Mouse (Mus musculus): Measurements from ENCODE around the gene Thumpd3. TPM values are rescaled to one million over a fixed set of nuclear protein-coding genes. Genes with fewer than 3 reads are reported as not detected.
A peak's percentile ranks its signal among the peaks of the same experiment; 100 is the strongest.

Gene Thumpd3
- polyA plus RNA-seq, 1 experiment from 2014 or later: 24.0 TPM

DNA sequence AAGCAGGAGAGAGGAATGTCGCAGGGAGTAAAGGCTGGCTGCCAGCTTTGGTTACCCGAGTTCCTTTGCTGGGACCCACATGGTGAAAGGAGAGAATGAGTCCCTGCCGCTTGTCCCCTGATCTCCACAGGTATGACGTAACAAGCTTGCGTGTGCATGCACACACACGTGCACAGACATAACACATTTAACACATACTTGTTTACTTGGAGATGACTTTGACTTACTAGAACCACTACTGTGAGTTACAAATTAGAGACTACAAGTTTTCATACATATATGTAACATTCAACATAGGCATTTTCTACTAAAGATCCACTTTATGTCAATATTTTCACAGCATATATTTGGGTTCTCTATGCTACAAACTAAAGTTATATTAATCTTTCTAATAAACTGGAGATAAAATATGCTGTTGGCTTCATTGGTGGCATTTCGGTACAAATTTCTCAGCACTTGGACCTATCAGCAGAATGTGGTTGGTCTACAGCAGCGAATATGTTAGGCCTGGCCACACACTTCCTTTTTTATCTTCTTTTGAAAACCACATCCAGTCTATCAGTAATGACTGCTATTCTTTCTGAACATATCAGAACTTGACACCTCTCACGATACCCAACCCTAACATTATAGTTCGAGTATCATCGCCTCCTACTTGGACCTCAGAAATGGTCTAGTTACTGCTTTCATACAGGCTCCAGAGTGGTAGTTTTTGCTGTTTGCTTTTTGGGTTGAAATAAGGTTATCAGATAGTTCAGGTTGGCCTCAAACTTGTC lies 4.6 kb upstream of the Thumpd3 start:
- WGBS: 73% methylated on average over 11 of the region's 11 CpGs

DNA sequence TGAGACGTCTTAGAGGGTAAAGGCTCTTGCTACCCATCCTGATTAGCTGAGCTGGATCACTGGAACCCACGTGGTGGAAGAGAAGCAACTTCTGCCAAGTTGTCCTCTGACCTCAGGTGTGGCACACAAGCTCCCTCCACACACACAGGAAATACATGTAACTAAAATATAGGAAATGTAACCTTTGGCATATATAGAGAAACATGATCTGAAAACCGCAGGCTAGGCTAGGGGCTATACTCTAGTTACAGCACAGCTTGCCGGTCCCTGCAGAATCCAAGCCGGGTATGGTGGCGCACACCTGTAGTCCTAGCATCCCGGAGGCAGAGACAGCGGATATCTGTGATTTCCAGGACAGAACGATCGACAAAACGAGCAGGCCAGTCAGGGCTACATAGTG lies 450 bp upstream of the Thumpd3 start:
- H3K9me3 ChIP-seq (ENCODE audit: low read length): no peaks in the 10 kb centered on the region
- H3K4me3 ChIP-seq (ENCODE audit: low read depth, low read length): peak overlapping the region; percentile 62
- TF ChIP-seq EP300 (IDR thresholded peaks at IDR 0.05) (no peak), CTCF (IDR thresholded peaks at IDR 0.05) (no peak)
- peak overlapping the region; percentile 96 for H3K27ac ChIP-seq (ENCODE audit: low read length)
- H3K36me3 ChIP-seq (ENCODE audit: insufficient read depth, low read length): no peaks in the 10 kb centered on the region
- ATAC-seq (peak; percentile 13), DNase-seq (ENCODE audit: low spot score) (peak; percentile 34)
- peak overlapping the region; percentile 87 for H3K4me2 ChIP-seq (replicated peaks; ENCODE audit: low read depth, low read length)
- WGBS: under 1% methylated on average over 11 of the region's 11 CpGs
- peaks cover 8% of the 10 kb centered on the region; the same call in 1 of the 2 replicates for H3K4me1 ChIP-seq (ENCODE audit: insufficient read depth, low read depth, low read length)
- H3K9ac ChIP-seq (replicated peaks; ENCODE audit: low read depth): peak overlapping the region; percentile 48
- H3K27me3 ChIP-seq (replicated peaks; ENCODE audit: insufficient read depth, low read length): no peaks in the 10 kb centered on the region

More for the DNA sequence above, 4.6 kb upstream of the Thumpd3 start:
- no peak for DNase-seq (ENCODE audit: low spot score)
- H3K27me3 ChIP-seq (replicated peaks; ENCODE audit: insufficient read depth, low read length): no peaks in the 10 kb centered on the region
- no peak overlapping the region for H3K4me2 ChIP-seq (replicated peaks; ENCODE audit: low read depth, low read length)
- ATAC-seq: no peak
- TF ChIP-seq CTCF (IDR thresholded peaks at IDR 0.05) (no peak), EP300 (IDR thresholded peaks at IDR 0.05) (no peak)
- H3K9me3 ChIP-seq (ENCODE audit: low read length): no peaks in the 10 kb centered on the region
- no peak overlapping the region for H3K27ac ChIP-seq (ENCODE audit: low read length)
- no peaks in the 10 kb centered on the region for H3K36me3 ChIP-seq (ENCODE audit: insufficient read depth, low read length)
- H3K9ac ChIP-seq (replicated peaks; ENCODE audit: low read depth): no peak overlapping the region
- peaks cover 8% of the 10 kb centered on the region; the same call in 1 of the 2 replicates for H3K4me1 ChIP-seq (ENCODE audit: insufficient read depth, low read depth, low read length)
- no peak overlapping the region for H3K4me3 ChIP-seq (ENCODE audit: low read depth, low read length)

DNA sequence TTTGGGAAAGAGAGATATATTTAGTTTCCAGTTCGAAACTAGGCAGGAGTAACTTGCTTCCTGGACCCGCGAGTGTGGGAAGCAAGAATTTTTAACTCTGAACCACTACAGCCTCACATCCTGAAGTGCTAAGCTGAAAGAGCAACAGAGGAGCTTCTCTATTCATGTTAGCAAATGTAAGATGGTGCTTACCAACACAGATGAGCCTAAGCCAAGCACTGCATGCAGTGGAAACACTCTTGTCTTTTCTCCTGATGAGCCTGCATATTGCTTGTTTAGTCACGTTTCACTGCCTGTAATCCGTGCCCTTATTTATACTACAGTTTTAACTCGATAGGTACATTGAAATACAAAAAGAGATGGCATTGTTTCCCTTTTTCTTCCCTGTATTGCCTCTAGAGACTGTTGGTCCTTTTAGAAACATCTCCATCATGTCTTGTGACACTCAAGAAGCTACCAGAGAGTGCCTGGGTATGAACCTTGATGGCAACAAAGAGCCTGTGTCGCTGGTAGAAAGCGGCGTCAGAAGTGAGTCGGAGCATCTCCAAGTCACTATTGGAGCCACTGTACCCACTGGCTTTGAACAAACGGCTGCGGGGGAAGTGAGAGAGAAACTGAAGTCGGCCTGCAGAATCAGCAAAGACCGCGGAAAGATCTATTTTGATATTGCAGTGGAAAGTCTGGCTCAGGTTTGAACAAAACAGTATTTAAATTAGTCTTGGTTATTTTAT lies 1.2 kb downstream of the Thumpd3 start:
- TF ChIP-seq EP300 (IDR thresholded peaks at IDR 0.05) (no peak), CTCF (IDR thresholded peaks at IDR 0.05) (no peak)
- DNase-seq (ENCODE audit: low spot score) (peak; percentile 19), ATAC-seq (no peak)
- Histone ChIP-seq H3K4me2 (replicated peaks; ENCODE audit: low read depth, low read length) (peak overlapping the region; percentile 87), H3K9ac (replicated peaks; ENCODE audit: low read depth) (peak overlapping the region; percentile 77), H3K9me3 (ENCODE audit: low read length) (no peaks in the 10 kb centered on the region), H3K36me3 (ENCODE audit: insufficient read depth, low read length) (0 out of 2 replicates have a peak, but pooled peaks cover 6% of the 10 kb centered on the region), H3K27me3 (replicated peaks; ENCODE audit: insufficient read depth, low read length) (no peaks in the 10 kb centered on the region), H3K27ac (ENCODE audit: low read length) (peak overlapping the region; percentile 96), H3K4me1 (ENCODE audit: insufficient read depth, low read depth, low read length) (peaks cover 8% of the 10 kb centered on the region; the same call in 1 of the 2 replicates), H3K4me3 (ENCODE audit: low read depth, low read length) (peak overlapping the region; percentile 62)
- WGBS: 40% methylated on average over 15 of the region's 15 CpGs

DNA sequence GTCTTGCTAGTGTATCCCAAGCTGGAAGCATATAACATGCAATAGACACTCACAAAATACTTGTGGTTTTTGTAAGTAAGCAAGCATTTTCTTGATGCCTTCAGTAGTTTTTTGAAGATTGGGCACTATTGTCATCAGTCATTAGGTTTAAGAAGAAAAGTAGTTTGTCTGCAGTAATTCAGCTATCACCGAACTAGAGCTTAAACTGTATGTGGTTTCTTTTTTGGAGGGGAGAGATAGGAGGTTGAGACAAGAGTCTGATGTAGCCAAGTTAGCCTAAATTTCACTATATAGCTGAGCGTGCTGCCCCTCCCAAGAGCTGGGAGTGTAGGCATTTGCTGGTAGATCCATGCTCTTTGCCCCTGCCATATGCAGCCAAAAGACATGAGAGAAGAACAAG lies 2.3 kb downstream of the Thumpd3 start:
- H3K4me2 ChIP-seq (replicated peaks; ENCODE audit: low read depth, low read length): no peak overlapping the region
- ATAC-seq (no peak), DNase-seq (ENCODE audit: low spot score) (no peak)
- H3K27me3 ChIP-seq (replicated peaks; ENCODE audit: insufficient read depth, low read length): no peaks in the 10 kb centered on the region
- H3K9me3 ChIP-seq (ENCODE audit: low read length): no peaks in the 10 kb centered on the region
- H3K36me3 ChIP-seq (ENCODE audit: insufficient read depth, low read length): 0 out of 2 replicates have a peak, but pooled peaks cover 6% of the 10 kb centered on the region
- TF ChIP-seq EP300 (IDR thresholded peaks at IDR 0.05) (no peak), CTCF (IDR thresholded peaks at IDR 0.05) (no peak)
- no peak overlapping the region for H3K9ac ChIP-seq (replicated peaks; ENCODE audit: low read depth)
- no peak overlapping the region for H3K4me3 ChIP-seq (ENCODE audit: low read depth, low read length)
- 94% methylated on average over 2 of the region's 2 CpGs for WGBS
- no peak overlapping the region for H3K27ac ChIP-seq (ENCODE audit: low read length)
- H3K4me1 ChIP-seq (ENCODE audit: insufficient read depth, low read depth, low read length): peaks cover 8% of the 10 kb centered on the region; the same call in 1 of the 2 replicates

GRCm38 (mm10) chr6:113049159-113049558 lies 3.1 kb downstream of the Thumpd3 start:
- H3K9ac ChIP-seq (replicated peaks; ENCODE audit: low read depth): no peak overlapping the region
- H3K27me3 ChIP-seq (replicated peaks; ENCODE audit: insufficient read depth, low read length): no peaks in the 10 kb centered on the region

DNA sequence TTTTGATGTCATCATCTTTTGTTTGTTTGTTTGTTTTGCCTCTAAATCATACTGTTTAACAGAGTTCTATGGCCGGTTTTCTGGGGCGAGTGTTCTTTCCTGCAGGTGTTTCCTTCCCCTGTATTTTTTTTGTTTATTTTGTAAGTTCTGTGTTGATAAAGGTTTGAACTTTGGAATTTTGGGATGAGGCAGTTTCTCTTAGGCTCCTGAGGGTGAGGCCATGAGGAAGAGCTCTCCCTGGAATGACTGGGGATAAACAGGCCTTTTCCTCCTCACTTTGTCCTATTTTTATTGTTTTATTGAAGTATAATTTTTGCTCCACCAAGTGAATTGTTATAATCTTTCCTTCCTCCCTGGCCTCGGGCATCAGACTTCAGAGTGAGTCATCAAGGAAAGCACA lies 6.9 kb downstream of the Thumpd3 start:
- 55% methylated on average over 3 of the region's 3 CpGs for WGBS
- no peak overlapping the region for H3K4me2 ChIP-seq (replicated peaks; ENCODE audit: low read depth, low read length)
- ATAC-seq (no peak), DNase-seq (ENCODE audit: low spot score) (no peak)
- H3K9ac ChIP-seq (replicated peaks; ENCODE audit: low read depth): no peak overlapping the region
- TF ChIP-seq CTCF (IDR thresholded peaks at IDR 0.05): no peak
- TF ChIP-seq EP300 (IDR thresholded peaks at IDR 0.05): no peak
- H3K9me3 ChIP-seq (ENCODE audit: low read length): no peaks in the 10 kb centered on the region
- peaks cover 13% of the 10 kb centered on the region; the same call in 1 of the 2 replicates for H3K36me3 ChIP-seq (ENCODE audit: insufficient read depth, low read length)
- no peaks in the 10 kb centered on the region for H3K27me3 ChIP-seq (replicated peaks; ENCODE audit: insufficient read depth, low read length)
- H3K27ac ChIP-seq (ENCODE audit: low read length): no peak overlapping the region
- no peaks in the 10 kb centered on the region for H3K4me1 ChIP-seq (ENCODE audit: insufficient read depth, low read depth, low read length)
- H3K4me3 ChIP-seq (ENCODE audit: low read depth, low read length): no peak overlapping the region

More at GRCm38 (mm10) chr6:113049159-113049558, 3.1 kb downstream of the Thumpd3 start:
- TF ChIP-seq EP300 (IDR thresholded peaks at IDR 0.05): no peak
- TF ChIP-seq CTCF (IDR thresholded peaks at IDR 0.05): no peak
- Histone ChIP-seq H3K4me2 (replicated peaks; ENCODE audit: low read depth, low read length) (no peak overlapping the region), H3K9me3 (ENCODE audit: low read length) (no peaks in the 10 kb centered on the region), H3K27ac (ENCODE audit: low read length) (no peak overlapping the region), H3K4me1 (ENCODE audit: insufficient read depth, low read depth, low read length) (peaks cover 8% of the 10 kb centered on the region; the same call in 1 of the 2 replicates), H3K36me3 (ENCODE audit: insufficient read depth, low read length) (0 out of 2 replicates have a peak, but pooled peaks cover 6% of the 10 kb centered on the region), H3K4me3 (ENCODE audit: low read depth, low read length) (no peak overlapping the region)
- no peak for DNase-seq (ENCODE audit: low spot score)
- WGBS: 82% methylated on average over 3 of the region's 3 CpGs
- no peak for ATAC-seq

Data from lung, postnatal 0 days (tissue).